Mouse (Mus musculus) limb, embryonic 14.5 days (tissue): ENCODE measurements around the gene Gm28053. TPM values are rescaled to one million over a fixed set of nuclear protein-coding genes. Genes with fewer than 3 reads are reported as not detected.

Source experiments
- ATAC-seq: fragments of 200-750 bp; cut with Nextera tagmentation; 2 replicates; pipeline ENCODE4 v1.8.0; 2017; ENCODE audit warnings: low read depth, moderate number of reproducible peaks, moderate TSS enrichment; ENCODE audit not compliant: low FRiP score
- DNase-seq: peaks from one replicate; pipeline ENCODE4 v3.0.0-alpha.2; 2015; ENCODE audit warnings: low spot score
- H3K27ac ChIP-seq: fragments of 300-500 bp; sonication (generic); replicated peaks from 2 replicates; pipeline ENCODE4 v1.5.1; 2014; ENCODE audit warnings: low read depth, mild to moderate bottlenecking, low read length, moderate library complexity, mixed read lengths
- H3K27me3 ChIP-seq: fragments of 300-500 bp; sonication (generic); 2 replicates; pipeline ENCODE4 v1.6.1; 2014; ENCODE audit warnings: low read length, mixed read lengths; ENCODE audit not compliant: control insufficient read depth, insufficient read depth
- H3K36me3 ChIP-seq: fragments of 300-500 bp; sonication (generic); 2 replicates; pipeline ENCODE4 v1.6.1; 2014; ENCODE audit warnings: mild to moderate bottlenecking, low read length, moderate library complexity, mixed read lengths; ENCODE audit not compliant: control insufficient read depth, insufficient read depth
- H3K4me1 ChIP-seq: fragments of 300-500 bp; sonication (generic); 2 replicates; pipeline ENCODE4 v1.6.1; 2014; ENCODE audit warnings: antibody characterized with exemption, low read length, mixed read lengths; ENCODE audit not compliant: control insufficient read depth, insufficient read depth
- H3K4me2 ChIP-seq: fragments of 300-500 bp; sonication (generic); replicated peaks from 2 replicates; pipeline ENCODE4 v1.6.1; 2014; ENCODE audit warnings: low read depth, mild to moderate bottlenecking, low read length, moderate library complexity; ENCODE audit not compliant: severe bottlenecking
- H3K4me3 ChIP-seq: fragments of 300-500 bp; sonication (generic); replicated peaks from 2 replicates; pipeline ENCODE4 v1.5.1; 2014; ENCODE audit warnings: low read length
- H3K9ac ChIP-seq: fragments of 300-500 bp; sonication (generic); 2 replicates; pipeline ENCODE4 v1.6.1; 2014; ENCODE audit warnings: mild to moderate bottlenecking, low read depth, low read length, moderate library complexity; ENCODE audit not compliant: severe bottlenecking
- H3K9me3 ChIP-seq: fragments of 300-500 bp; sonication (generic); 2 replicates; pipeline ENCODE4 v1.6.1; 2016; ENCODE audit warnings: low read length; ENCODE audit not compliant: control insufficient read depth
- POLR2A ChIP-seq: fragments of 200-500 bp; IDR thresholded peaks from 2 replicates; pipeline ENCODE4 v1.8.0; 2012; ENCODE audit warnings: inconsistent platforms, mild to moderate bottlenecking, moderate library complexity, borderline replicate concordance; ENCODE audit not compliant: insufficient read depth, insufficient read length; ENCODE audit errors: extremely low read depth
- WGBS: fragments of 180-500 bp; shearing (Covaris S2); extraction: QIAGEN DNeasy Blood & Tissue Kit; methylation state at CpG from one replicate; pipeline ENCODE4 v1.1.7; 2014; 5-methylcytosine and 5-hydroxymethylcytosine counted together
- polyA plus RNA-seq, 2 experiments: library from polyadenylated mRNA; depleted of rRNA in 1 of 2; stranded (reverse) in 1 of 2; unstranded in 1 of 2; fragments of >200 nt; fragmentation: Nextera tagmentation in 1 of 2; extraction: Ambion mirVana in 1 of 2; gene quantifications; 2 replicates each; pipeline versions ENCODE4 v1.2.1 to v1.2.3; 2012 to 2014

The Gm28053 gene
- polyA plus RNA-seq, 2 experiments: 0.82 to 1.2 TPM

GRCm38 (mm10) chr6:48720326-48720725 is 1.9 kb downstream of the Gm28053 start:
- no peak overlapping the region for H3K4me2 ChIP-seq
- no peak overlapping the region for H3K9ac ChIP-seq
- peaks cover 2% of the 10 kb centered on the region; the same call in 1 of the 2 replicates for H3K4me1 ChIP-seq
- ATAC-seq: no peak
- H3K27me3 ChIP-seq: no peaks in the 10 kb centered on the region
- WGBS: 80% methylated on average over 4 of the region's 4 CpGs
- no peak overlapping the region for H3K27ac ChIP-seq
- H3K36me3 ChIP-seq: no peaks in the 10 kb centered on the region
- no peak for DNase-seq
- H3K9me3 ChIP-seq: no peaks in the 10 kb centered on the region
- no peak for TF ChIP-seq POLR2A
- H3K4me3 ChIP-seq: no peak overlapping the region

- no peak overlapping the region for H3K4me3 ChIP-seq
- WGBS: 77% methylated on average over 8 of the region's 8 CpGs
- H3K36me3 ChIP-seq: no peaks in the 10 kb centered on the region
- no peaks in the 10 kb centered on the region for H3K27me3 ChIP-seq
- peaks cover 8% of the 10 kb centered on the region; the same call in 1 of the 2 replicates for H3K4me1 ChIP-seq
- H3K9me3 ChIP-seq: no peaks in the 10 kb centered on the region
- H3K9ac ChIP-seq: no peak overlapping the region
- no peak overlapping the region for H3K27ac ChIP-seq
- DNase-seq (no peak), ATAC-seq (no peak)
- H3K4me2 ChIP-seq: no peak overlapping the region
- TF ChIP-seq POLR2A: no peak
These were observed 5.1 kb downstream of the Gm28053 start for GRCm38 (mm10) chr6:48723468-48723867.

- 11% methylated on average over 1 of the region's 1 CpGs for WGBS
- no peak for TF ChIP-seq POLR2A
- no peak overlapping the region for H3K4me2 ChIP-seq
These were observed 7.1 kb downstream of the Gm28053 start for GRCm38 (mm10) chr6:48725476-48725875.

DNA sequence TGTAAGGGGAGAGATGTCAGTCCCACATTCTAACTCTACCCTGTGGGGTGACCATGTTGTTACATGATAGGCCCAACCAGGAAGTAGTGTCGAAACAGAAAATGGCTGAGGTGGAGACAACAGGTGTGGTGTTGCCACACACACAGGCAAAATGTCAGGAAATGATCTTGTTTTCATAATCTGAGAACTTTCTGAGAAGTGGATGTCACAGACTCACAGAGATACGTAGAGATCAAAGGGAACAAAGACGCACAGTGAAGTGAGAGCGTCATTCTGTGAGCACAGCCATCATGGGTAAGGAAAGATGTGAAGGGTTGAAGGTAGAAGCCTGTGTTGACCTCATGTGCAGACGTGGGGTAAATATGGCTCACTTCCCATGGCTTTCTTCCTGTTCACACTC is 9.4 kb downstream of the Gm28053 start:
- H3K9me3 ChIP-seq: no peaks in the 10 kb centered on the region
- H3K27me3 ChIP-seq: no peaks in the 10 kb centered on the region
- no peak for ATAC-seq
- TF ChIP-seq POLR2A: no peak
- H3K27ac ChIP-seq: no peak overlapping the region
- H3K9ac ChIP-seq: no peak overlapping the region
- H3K4me3 ChIP-seq: no peak overlapping the region
- H3K36me3 ChIP-seq: no peaks in the 10 kb centered on the region
- H3K4me1 ChIP-seq: peaks cover 8% of the 10 kb centered on the region; the same call in 1 of the 2 replicates
- 85% methylated on average over 5 of the region's 5 CpGs for WGBS
- H3K4me2 ChIP-seq: no peak overlapping the region
- no peak for DNase-seq

More at GRCm38 (mm10) chr6:48725476-48725875, 7.1 kb downstream of the Gm28053 start:
- Histone ChIP-seq H3K27ac (no peak overlapping the region), H3K27me3 (no peaks in the 10 kb centered on the region), H3K4me1 (peaks cover 8% of the 10 kb centered on the region; the same call in 1 of the 2 replicates), H3K9me3 (no peaks in the 10 kb centered on the region), H3K36me3 (no peaks in the 10 kb centered on the region), H3K9ac (no peak overlapping the region), H3K4me3 (no peak overlapping the region)
- peak; percentile 62; the same call in 1 of the 2 replicates for ATAC-seq
- peak; percentile 76 for DNase-seq

DNA sequence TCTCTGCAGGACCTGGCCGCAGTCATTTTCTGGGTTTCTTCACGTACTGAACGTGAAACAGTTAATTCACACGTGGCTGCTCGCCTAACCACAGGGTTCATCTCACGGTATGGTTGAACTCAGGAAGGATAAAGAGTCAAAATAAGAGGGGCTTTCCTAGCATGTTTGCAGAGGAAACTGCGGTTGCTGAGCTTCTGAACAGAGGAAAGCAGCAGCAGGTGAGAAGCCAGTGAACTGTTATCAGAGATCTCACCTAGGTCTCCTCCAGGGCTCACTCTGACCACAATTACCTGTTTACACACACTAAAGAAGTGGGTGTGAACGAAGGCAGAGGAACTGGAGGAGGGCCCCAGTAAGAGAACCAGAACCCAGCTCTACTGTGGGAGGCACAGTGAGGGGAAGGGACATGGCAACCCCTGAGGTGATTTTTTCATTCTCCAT is 14.5 kb downstream of the Gm28053 start:
- 50% methylated on average over 8 of the region's 8 CpGs for WGBS
- Histone ChIP-seq H3K4me3 (no peak overlapping the region), H3K9ac (no peak overlapping the region), H3K4me2 (no peak overlapping the region), H3K4me1 (no peaks in the 10 kb centered on the region), H3K27me3 (no peaks in the 10 kb centered on the region), H3K27ac (no peak overlapping the region), H3K36me3 (no peaks in the 10 kb centered on the region), H3K9me3 (no peaks in the 10 kb centered on the region)
- DNase-seq: no peak
- ATAC-seq: no peak
- no peak for TF ChIP-seq POLR2A

DNA sequence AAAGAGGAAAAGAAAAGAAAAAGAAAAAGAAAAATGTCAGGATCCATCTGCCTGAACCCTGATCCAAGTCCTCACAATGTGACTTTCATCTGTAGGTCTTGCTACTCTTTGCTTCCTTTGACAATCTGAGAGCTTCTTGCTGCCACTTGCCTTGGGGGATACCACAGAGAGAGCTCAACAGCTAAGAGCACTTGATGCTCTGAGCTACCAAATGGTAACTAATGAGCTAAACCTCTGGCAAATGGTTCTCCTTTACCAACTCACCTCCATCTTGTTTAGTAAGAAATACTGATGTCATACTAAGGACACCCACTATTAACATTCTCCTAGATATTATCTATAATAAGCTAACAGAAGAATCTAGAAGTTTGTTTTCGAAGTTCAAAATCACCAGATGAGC is 15.3 kb downstream of the Gm28053 start:
- WGBS: 78% methylated on average over 1 of the region's 1 CpGs
- H3K9me3 ChIP-seq: no peaks in the 10 kb centered on the region

More for the DNA sequence above, 15.3 kb downstream of the Gm28053 start:
- no peak overlapping the region for H3K27ac ChIP-seq
- H3K4me3 ChIP-seq: no peak overlapping the region
- no peaks in the 10 kb centered on the region for H3K36me3 ChIP-seq
- DNase-seq: no peak
- no peaks in the 10 kb centered on the region for H3K4me1 ChIP-seq
- ATAC-seq: no peak
- H3K9ac ChIP-seq: no peak overlapping the region
- no peaks in the 10 kb centered on the region for H3K27me3 ChIP-seq
- no peak for TF ChIP-seq POLR2A
- H3K4me2 ChIP-seq: no peak overlapping the region
